Mouse (Mus musculus) limb, embryonic 10.5 days (tissue): ENCODE results near the gene Mrps21. TPM values are rescaled to one million over a fixed set of nuclear protein-coding genes. Genes with fewer than 3 reads are reported as not detected.

ENCODE experiments used
- DNase-seq: peaks from one replicate; pipeline ENCODE4 v3.0.0-alpha.2; 2017; ENCODE audit warnings: low spot score
- H3K27ac ChIP-seq: fragments of 300-500 bp; sonication (generic); 2 replicates; pipeline ENCODE4 v1.5.1; 2016; ENCODE audit warnings: mild to moderate bottlenecking
- H3K27me3 ChIP-seq: fragments of 300-500 bp; sonication (generic); 2 replicates; pipeline ENCODE4 v1.6.1; 2016; ENCODE audit warnings: low read depth, mild to moderate bottlenecking; ENCODE audit not compliant: poor library complexity, severe bottlenecking
- H3K36me3 ChIP-seq: fragments of 300-500 bp; sonication (generic); 2 replicates; pipeline ENCODE4 v1.6.1; 2016; ENCODE audit warnings: mild to moderate bottlenecking, moderate library complexity
- H3K4me1 ChIP-seq: fragments of 300-500 bp; sonication (generic); 2 replicates; pipeline ENCODE4 v1.6.1; 2016
- H3K4me3 ChIP-seq: fragments of 300-500 bp; sonication (generic); 2 replicates; pipeline ENCODE4 v1.5.1; 2016; ENCODE audit warnings: mild to moderate bottlenecking, moderate library complexity
- H3K9me3 ChIP-seq: fragments of 300-500 bp; sonication (generic); replicated peaks from 2 replicates; pipeline ENCODE4 v1.6.1; 2016; ENCODE audit warnings: mild to moderate bottlenecking
- WGBS: fragments of 180-500 bp; shearing (Covaris S2); methylation state at CpG from one replicate; pipeline ENCODE4 v1.1.7; 2016; 5-methylcytosine and 5-hydroxymethylcytosine counted together
- polyA plus RNA-seq: library from polyadenylated mRNA; unstranded; fragments of >200 nt; fragmentation: Nextera tagmentation; extraction: Ambion mirVana; gene quantifications from 2 replicates; pipeline ENCODE4 v1.2.1, GENCODE M21; 2016

The Mrps21 gene
- polyA plus RNA-seq, 1 experiment from 2014 or later = 357 TPM

GRCm38 (mm10) chr3:95819351-95819985, 51.9 kb downstream of the Mrps21 start:
- Histone ChIP-seq H3K27me3 (no peaks in the 10 kb centered on the region), H3K9me3 (no peaks in the 10 kb centered on the region), H3K27ac (peak overlapping the region; percentile 99), H3K4me1 (peaks cover 12% of the 10 kb centered on the region), H3K4me3 (peak overlapping the region; percentile 92), H3K36me3 (peaks cover 16% of the 10 kb centered on the region)
- DNase-seq = peak; percentile 100
- WGBS = under 1% methylated on average over 49 of the region's 49 CpGs

- peaks cover 12% of the 10 kb centered on the region for H3K4me1 ChIP-seq
- no peaks in the 10 kb centered on the region for H3K9me3 ChIP-seq
- no peaks in the 10 kb centered on the region for H3K27me3 ChIP-seq
- H3K36me3 ChIP-seq = peaks cover 16% of the 10 kb centered on the region
- H3K27ac ChIP-seq = peak within 1 kb of the TSS; percentile 99
- peak within 1 kb of the TSS; percentile 92 for H3K4me3 ChIP-seq
- DNase-seq = peak; percentile 88
- WGBS = under 1% methylated on average over 53 of the region's 60 CpGs
These were observed 52.6 kb downstream of the Mrps21 start, which contains the start of gene Rprd2 for GRCm38 (mm10) chr3:95818571-95819288. TSS of gene Rprd2 (minus strand) at chr3:95818863.

GRCm38 (mm10) chr3:95818026-95818511, 53.2 kb downstream of the Mrps21 start:
- Histone ChIP-seq H3K4me3 (peak overlapping the region; percentile 92), H3K4me1 (peaks cover 12% of the 10 kb centered on the region), H3K36me3 (peaks cover 22% of the 10 kb centered on the region), H3K9me3 (no peaks in the 10 kb centered on the region), H3K27ac (peak overlapping the region; percentile 99), H3K27me3 (no peaks in the 10 kb centered on the region)
- under 1% methylated on average over 21 of the region's 21 CpGs for WGBS
- peak; percentile 75 for DNase-seq

GRCm38 (mm10) chr3:95816681-95817080, 54.6 kb downstream of the Mrps21 start:
- Histone ChIP-seq H3K27ac (no peak overlapping the region), H3K9me3 (no peaks in the 10 kb centered on the region), H3K36me3 (peaks cover 29% of the 10 kb centered on the region), H3K4me3 (no peak overlapping the region), H3K27me3 (no peaks in the 10 kb centered on the region), H3K4me1 (peaks cover 12% of the 10 kb centered on the region)
- WGBS = 99% methylated on average over 3 of the region's 3 CpGs
- DNase-seq = no peak

Other genes starting within 250 kb of the Mrps21 start
- gene Ensa, start 246.5 kb downstream of the Mrps21 start, polyA plus RNA-seq = 74.6 and 88.2 TPM in 2 replicates
- gene Mcl1, start 212.7 kb downstream of the Mrps21 start, polyA plus RNA-seq = 49.7 and 52.1 TPM in 2 replicates
- 0.63 and 0.77 TPM in 2 replicates for gene Adamtsl4, start 183.6 kb downstream of the Mrps21 start, polyA plus RNA-seq
- 7.5 and 11.1 TPM in 2 replicates for gene Ecm1, start 131.9 kb downstream of the Mrps21 start, polyA plus RNA-seq
- 82.1 and 86.1 TPM in 2 replicates for gene Tars2, start 111.3 kb downstream of the Mrps21 start, polyA plus RNA-seq
- 21.0 and 24.8 TPM in 2 replicates for gene Rprd2, start 52.7 kb downstream of the Mrps21 start, polyA plus RNA-seq
- 73.6 and 77.1 TPM in 2 replicates for gene Prpf3, start 15.6 kb downstream of the Mrps21 start, polyA plus RNA-seq
- 8.8 and 10.5 TPM in 2 replicates for gene Ciart, start 10.7 kb upstream of the Mrps21 start, polyA plus RNA-seq
- 7.9 and 11.4 TPM in 2 replicates for gene BC028528, start 20.5 kb upstream of the Mrps21 start, polyA plus RNA-seq
- 24.3 and 24.5 TPM in 2 replicates for gene Aph1a, start 22.4 kb upstream of the Mrps21 start, polyA plus RNA-seq
- gene Car14, start 33.2 kb upstream of the Mrps21 start, polyA plus RNA-seq = 161 and 187 TPM in 2 replicates
- 344 and 367 TPM in 2 replicates for gene Anp32e, start 57.7 kb upstream of the Mrps21 start, polyA plus RNA-seq
- gene Plekho1, start 124.5 kb upstream of the Mrps21 start, polyA plus RNA-seq = 77.7 and 81.9 TPM in 2 replicates
- 22.4 and 23.6 TPM in 2 replicates for gene Vps45, start 186.9 kb upstream of the Mrps21 start, polyA plus RNA-seq
- 18.6 and 19.2 TPM in 2 replicates for gene Otud7b, start 233.0 kb upstream of the Mrps21 start, polyA plus RNA-seq